Mouse (Mus musculus): Measurements from ENCODE around the gene Olfr1414. TPM values are rescaled to one million over a fixed set of nuclear protein-coding genes. Genes with fewer than 3 reads are reported as not detected.
"Not testable (repeated sequence)": the region's sequence is repeated elsewhere in the genome, so short reads cannot be mapped to it uniquely, and the experiment has no call there.

Olfr1414 gene
- not detected for total RNA-seq (2021)
- long read RNA-seq, experiment 1 = 0 reads
- long read RNA-seq, experiment 2 = 0 reads

DNA sequence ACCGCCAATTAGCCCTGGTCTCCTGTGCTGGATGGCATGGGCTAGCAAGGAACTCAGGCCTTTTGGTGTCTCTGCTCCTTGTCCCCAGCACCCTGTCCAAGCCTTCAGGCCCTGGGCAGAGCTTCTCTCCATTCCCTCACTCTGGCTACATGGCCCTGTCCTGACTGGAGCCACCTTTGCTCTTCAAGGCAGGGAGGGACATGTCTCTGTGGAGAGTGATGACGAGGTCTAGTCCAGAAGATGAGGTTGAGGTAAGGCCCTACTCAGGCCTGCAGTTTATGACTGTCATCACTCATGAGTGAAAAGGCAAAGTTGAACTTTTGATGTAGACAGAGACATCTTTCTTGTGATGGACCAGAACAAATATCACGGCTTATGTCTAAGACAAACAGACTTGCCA lies at the start of gene Olfr1414:
TSS of gene Olfr1414 (minus strand) at position 101 of the 400 bp plus-strand sequence.
- DNase-seq (ENCODE audit: low spot score in 2 of 2) = no peak

DNA sequence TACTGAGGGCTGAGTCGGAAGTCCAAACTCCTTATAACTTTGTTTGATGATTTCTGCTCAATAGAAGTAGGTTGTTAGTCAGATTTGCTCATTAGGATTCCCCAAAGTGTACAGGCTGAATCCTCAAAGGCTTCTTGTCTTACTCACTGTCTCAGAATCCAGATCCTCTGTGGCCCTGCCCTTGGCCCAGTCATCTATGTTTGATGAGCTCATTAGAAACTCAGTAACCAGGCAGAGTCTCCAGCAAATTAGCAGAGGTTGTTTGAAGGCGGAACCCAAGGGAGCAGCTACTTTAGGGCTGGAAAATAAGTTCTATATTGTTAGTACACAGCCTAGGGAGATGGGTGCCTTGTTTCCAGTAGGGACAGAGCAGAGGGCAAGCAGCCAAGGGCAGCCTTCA lies 27.5 kb upstream of the Olfr1414 start:
- DNase-seq (ENCODE audit: low spot score in 2 of 2) = no peak

GRCm38 (mm10) chr1:92539071-92539470 lies 20.6 kb upstream of the Olfr1414 start:
- no peak for DNase-seq (ENCODE audit: low spot score in 2 of 2)

GRCm38 (mm10) chr1:92536972-92537371 lies 18.5 kb upstream of the Olfr1414 start:
- no peak for DNase-seq (ENCODE audit: low spot score in 2 of 2)

DNA sequence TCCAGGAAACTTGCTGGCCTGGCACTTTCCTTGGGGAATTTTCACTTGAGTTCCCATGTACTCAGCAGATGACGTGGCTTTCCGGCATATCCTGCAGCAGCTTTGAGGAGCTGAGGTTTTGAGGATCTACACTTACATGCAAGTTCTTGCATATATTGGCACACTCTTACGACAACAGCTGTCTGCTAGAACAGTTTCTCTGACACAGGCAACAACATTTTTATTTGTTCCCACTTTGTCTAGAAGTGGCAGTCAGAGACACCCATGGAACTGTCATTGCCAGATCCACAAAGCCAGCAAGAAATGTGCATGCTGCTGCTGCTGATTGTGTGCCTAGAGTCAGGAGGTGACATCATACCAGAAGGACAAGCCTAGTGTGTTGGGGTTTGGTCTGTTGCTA lies 5.3 kb upstream of the Olfr1414 start:
- DNase-seq (ENCODE audit: low spot score in 2 of 2) = no peak

DNA sequence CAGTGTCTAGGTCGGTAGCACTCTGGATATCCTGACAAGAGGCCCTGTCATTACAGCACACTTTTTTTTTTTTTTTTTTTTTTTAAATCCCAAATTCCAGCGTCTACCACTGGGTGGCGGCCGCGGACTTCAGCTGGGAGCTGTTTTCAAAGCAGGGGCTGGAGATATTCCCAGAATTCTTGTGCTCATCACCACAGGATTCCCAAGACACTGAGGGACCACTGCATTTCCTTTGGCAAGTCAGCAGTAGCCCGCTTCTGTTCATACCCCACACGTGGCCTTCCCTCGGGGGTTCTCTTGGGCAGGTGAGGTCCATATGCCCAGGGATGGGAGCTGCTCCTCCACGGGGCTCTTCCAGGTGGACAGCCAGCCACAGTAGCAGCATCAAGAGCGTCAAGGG lies 2.9 kb upstream of the Olfr1414 start:
- peak; percentile 49 to 56 for DNase-seq (ENCODE audit: low spot score in 2 of 2)

- DNase-seq (ENCODE audit: low spot score in 2 of 2) = peak; percentile 50 to 68
Measured at GRCm38 (mm10) chr1:92519046-92519445, 585 bp upstream of the Olfr1414 start.

DNA sequence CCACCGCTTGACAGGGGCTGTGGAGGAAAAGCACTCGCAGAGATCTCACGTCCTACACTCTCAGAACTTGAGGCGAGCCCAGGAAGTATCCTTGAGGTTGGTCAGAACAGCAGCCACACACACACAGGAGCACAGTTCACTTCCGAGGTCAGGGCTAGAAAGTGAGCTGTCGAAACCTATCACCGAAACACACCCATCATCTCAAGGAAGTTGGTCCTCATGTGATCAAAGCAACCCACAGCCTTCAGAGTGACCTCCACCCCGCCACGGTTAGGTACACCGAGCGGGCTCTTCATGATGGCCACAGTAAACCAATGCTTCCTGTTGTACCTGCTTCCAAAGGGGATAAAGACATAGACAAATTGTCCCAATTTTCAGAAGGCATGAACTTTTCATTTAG lies 3.1 kb downstream of the Olfr1414 start:
- DNase-seq (ENCODE audit: low spot score in 2 of 2) = no peak

GRCm38 (mm10) chr1:92511646-92512045 lies 6.8 kb downstream of the Olfr1414 start:
- not testable (repeated sequence) for DNase-seq (ENCODE audit: low spot score in 2 of 2)

GRCm38 (mm10) chr1:92496001-92496400 lies 22.5 kb downstream of the Olfr1414 start, which contains the start of gene Olfr1415:
Gene Olfr1415, minus strand, starts transcription at chr1:92496101.
- no peak for DNase-seq (ENCODE audit: low spot score in 2 of 2)

GRCm38 (mm10) chr1:92485013-92485412 lies 33.4 kb downstream of the Olfr1414 start, which contains the start of gene Olfr1416:
Gene Olfr1416, minus strand, starts transcription at chr1:92485113.
- no peak for DNase-seq (ENCODE audit: low spot score in 2 of 2)

- no peak for DNase-seq (ENCODE audit: low spot score in 2 of 2)
Measured at GRCm38 (mm10) chr1:92474066-92474578, 44.3 kb downstream of the Olfr1414 start.

DNA sequence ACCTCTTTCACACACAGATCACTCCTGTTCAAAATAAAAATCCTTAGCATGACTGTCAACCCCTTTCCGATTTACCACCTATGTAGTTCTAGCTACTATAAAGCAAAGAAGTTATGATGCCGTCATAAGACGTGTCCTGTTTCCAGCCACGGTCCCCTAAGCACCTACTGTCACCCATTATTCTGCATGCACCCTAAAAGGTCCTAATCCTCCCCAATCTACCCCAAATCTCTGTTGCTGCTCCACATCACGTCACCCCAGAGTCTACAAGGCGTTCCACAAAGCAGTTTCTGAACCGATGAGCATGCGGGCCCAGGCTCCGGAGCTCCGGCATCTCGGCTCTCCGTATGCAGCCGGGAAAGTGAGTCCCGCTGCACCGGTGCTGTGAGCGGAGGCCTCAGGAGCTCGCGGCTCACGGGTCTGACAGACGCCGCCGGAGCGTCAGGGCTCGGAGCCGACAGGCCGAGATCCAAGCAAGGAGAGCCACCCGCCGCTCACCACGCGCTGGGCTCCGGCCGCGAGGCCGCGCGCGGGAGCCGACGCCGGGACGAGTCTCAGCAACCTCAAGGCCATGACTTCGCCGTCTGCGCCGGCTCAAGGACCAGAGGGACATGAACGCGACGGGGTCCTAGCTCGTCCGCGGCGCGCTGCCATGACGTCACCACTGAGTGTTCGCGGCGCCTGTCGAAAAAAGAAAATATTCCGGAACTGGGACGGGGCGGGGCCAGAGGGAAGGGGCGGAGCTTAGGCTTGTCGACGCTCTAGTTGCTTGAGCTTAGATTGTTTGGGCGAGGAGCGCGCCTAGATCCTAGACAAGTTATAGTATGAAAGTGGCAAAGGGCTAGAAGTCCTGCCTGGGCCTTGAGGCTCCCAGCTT lies 45.1 kb downstream of the Olfr1414 start, which contains the start of gene Ndufa10:
TSS of gene Ndufa10 (minus strand) at position 696 of the 877 bp plus-strand sequence.
- DNase-seq (ENCODE audit: low spot score in 2 of 2) = peak; percentile 89 to 93

DNA sequence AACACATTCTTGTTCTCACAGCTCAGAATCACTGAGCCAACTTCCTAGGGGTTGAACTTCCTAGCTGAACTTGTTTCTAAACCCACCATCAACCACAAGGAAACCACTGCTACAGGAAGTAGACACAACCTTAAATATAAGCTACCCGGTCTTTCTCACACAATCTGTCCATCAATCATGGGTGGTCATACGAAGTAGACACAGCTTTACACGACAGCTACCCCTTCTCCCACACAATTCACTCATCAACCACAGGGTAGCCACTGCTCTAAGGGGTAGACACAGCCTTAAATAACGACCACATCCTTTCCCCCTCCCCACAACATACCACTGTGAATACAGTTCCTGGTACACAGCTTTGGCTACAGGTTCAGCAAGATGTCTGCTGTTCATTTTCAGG lies 49.6 kb downstream of the Olfr1414 start:
- no peak for DNase-seq (ENCODE audit: low spot score in 2 of 2)

DNA sequence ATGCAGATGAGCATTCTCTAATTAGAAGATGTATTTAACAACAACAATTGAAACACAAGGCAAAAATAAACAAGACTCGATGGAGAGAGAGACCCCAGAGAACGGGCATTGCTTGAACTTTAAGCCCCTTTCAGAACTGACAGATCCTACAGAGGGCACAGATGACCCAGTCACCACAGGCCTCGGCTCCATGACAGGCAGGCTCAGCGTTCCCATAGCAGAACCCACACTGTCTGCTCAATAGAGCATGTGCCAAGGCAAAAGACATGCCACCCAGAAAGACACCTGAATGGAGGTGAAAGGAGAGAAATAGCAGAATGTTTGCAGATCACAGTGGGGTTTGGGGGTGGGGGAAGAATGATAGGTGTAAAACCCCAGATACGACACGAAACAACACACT lies 60.0 kb downstream of the Olfr1414 start:
- no peak for DNase-seq (ENCODE audit: low spot score in 2 of 2)

DNA sequence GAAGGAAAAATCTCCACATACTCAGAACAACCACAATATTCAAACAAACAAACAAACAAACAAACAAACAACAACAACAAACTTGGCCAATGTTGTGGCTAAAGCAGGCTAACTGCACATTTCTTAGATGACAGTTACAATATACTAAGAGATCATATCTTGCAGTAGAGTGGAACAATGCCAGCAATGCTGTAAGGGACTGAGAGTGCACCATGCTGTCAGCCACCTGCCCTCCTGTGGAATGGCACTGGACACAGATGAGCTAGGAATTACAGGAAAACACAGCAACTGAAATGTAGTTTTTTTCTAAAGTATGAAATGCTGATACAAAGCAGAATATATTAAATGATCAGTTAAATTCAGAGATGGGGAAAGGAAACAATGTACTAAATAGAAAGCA lies 60.7 kb downstream of the Olfr1414 start:
- DNase-seq (ENCODE audit: low spot score in 2 of 2) = no peak

Small RNA genes within 50 kb of the gene (microRNA-seq; reads per million reads assigned to microRNA genes)
- gene Mir6900 = 5.2 to 6.1 reads per million in 2 experiments

Other genes starting within 250 kb of the Olfr1414 start
- gene Ndufa10, start 44.8 kb downstream of the Olfr1414 start, total RNA-seq (2021) = 100 to 1,000 TPM; 222 to 250 TPM
- not detected for gene Olfr1416, start 33.5 kb downstream of the Olfr1414 start, total RNA-seq (2021)
- gene Olfr1415, start 22.6 kb downstream of the Olfr1414 start, total RNA-seq (2021) = not detected
- not detected for gene Olfr1413, start 52.7 kb upstream of the Olfr1414 start, total RNA-seq (2021)
- gene Olfr1412, start 67.1 kb upstream of the Olfr1414 start, total RNA-seq (2021) = not detected
- not detected for gene Olfr1411, start 75.8 kb upstream of the Olfr1414 start, total RNA-seq (2021)
- not detected for gene Olfr1410, start 87.1 kb upstream of the Olfr1414 start, total RNA-seq (2021)
- gene Olfr12, start 99.1 kb upstream of the Olfr1414 start, total RNA-seq (2021) = not detected
- 100 to 1,000 TPM; 214 to 225 TPM for gene Cops9, start 123.3 kb upstream of the Olfr1414 start, total RNA-seq (2021)
- gene Otos, start 130.2 kb upstream of the Olfr1414 start, total RNA-seq (2021) = not detected

All from left cerebral cortex, adult 18-20 months (tissue).